Comparison of ENCODE assay signal across 25 mouse cellular contexts in the genomic region with DNA sequence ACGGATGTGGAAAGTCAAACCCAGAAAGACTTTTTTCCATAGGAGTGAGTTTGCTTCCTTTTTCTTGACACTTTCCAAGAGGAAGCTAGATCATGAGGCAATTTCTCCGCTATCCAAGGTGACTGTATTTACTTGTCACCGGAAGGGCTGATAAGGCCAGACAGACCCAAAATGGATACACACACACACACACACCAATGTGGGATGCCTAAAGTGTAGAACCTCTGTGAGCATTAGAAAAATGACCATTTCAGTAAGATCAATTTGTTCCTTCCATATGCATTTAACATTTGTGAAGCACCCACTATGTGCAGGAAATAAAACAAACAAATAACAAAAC. TPM values are rescaled to one million over a fixed set of nuclear protein-coding genes. Genes with fewer than 3 reads are reported as not detected.
DNase-seq lines count a peak whose midpoint lies in the region; ATAC-seq and TF ChIP-seq lines count a peak whose summit lies in the region.
"Had no signal": no experiment of that assay in that cellular context is flagged by ENCODE, and none has a peak within 500 bp of the region (broad histone marks: within the 10 kb centered on the region; RNA-seq: fewer than 3 reads in every experiment).

No protein-coding gene starts in this region.

- in situ Hi-C loops in CH12.LX (cut with MboI; ENCODE audit: low pct_ligation_motif_present, low pct_unique_long_range_greater_than_20kb, low sequenced_read_pairs): no loop called here

- no peak for TF ChIP-seq EP300 in CH12.LX (IDR thresholded peaks at IDR 0.05; ENCODE audit: low read length)

- peaks cover 32% of the 10 kb centered on the region for H3K4me1 ChIP-seq in heart, embryonic 15.5 days (replicated peaks)
- H3K4me1 ChIP-seq in CH12.LX (ENCODE audit: control insufficient read depth in 1 of 2, insufficient read depth in 2 of 2): peaks cover 24 to 54% of the 10 kb centered on the region in 2 experiments
- peaks cover 11% of the 10 kb centered on the region for H3K4me1 ChIP-seq in intestine, embryonic 16.5 days (ENCODE audit: control insufficient read depth, insufficient read depth, low read length)

- TF ChIP-seq CTCF in gastrocnemius, adult 2 months (IDR thresholded peaks at IDR 0.05): no peak
- no peak for TF ChIP-seq CTCF in CH12.LX (conservative IDR thresholded peaks at IDR 0.05 in 1 of 2, IDR thresholded peaks at IDR 0.05 in 1 of 2; ENCODE audit: low read depth in 2 of 2, low read length in 2 of 2)

- DNase-seq in gastrocnemius, adult 2 months: no peak
- DNase-seq in gastrocnemius, postnatal 14 days: no peak
- no peak for DNase-seq in heart, adult 8-10 months (ENCODE audit: low spot score)
- DNase-seq in CH12.LX (ENCODE audit: extremely low read depth): no peak
- no peak for DNase-seq in ovary, adult 18-20 months (ENCODE audit: low spot score)
- DNase-seq in kidney, adult 9 months: no peak
- DNase-seq: cerebellum, adult 2 months; cerebellum, postnatal 36 days; forebrain, postnatal 0 days; kidney, adult 18-20 months; kidney, postnatal 14 days; left cerebral cortex, postnatal 4 days; lung, postnatal 10 days; midbrain, embryonic 14.5 days; thymus, adult 2 months had no signal

- no peak for ATAC-seq in heart, embryonic 15.5 days (replicated peaks; ENCODE audit: insufficient number of reproducible peaks, insufficient read depth, low FRiP score, low read depth)
- no peak for ATAC-seq in intestine, embryonic 16.5 days
- ATAC-seq: forebrain, postnatal 0 days had no signal

- H3K36me3 ChIP-seq in heart, embryonic 15.5 days: no peaks in the 10 kb centered on the region
- peaks cover 0 to 21% of the 10 kb centered on the region in 2 experiments for H3K36me3 ChIP-seq in CH12.LX (replicated peaks in 1 of 2; ENCODE audit: control insufficient read depth in 1 of 2, insufficient read depth in 1 of 2, low read length in 1 of 2)
- H3K36me3 ChIP-seq in intestine, embryonic 16.5 days (ENCODE audit: control insufficient read depth, insufficient read depth, low read length): no peaks in the 10 kb centered on the region
- H3K36me3 ChIP-seq: embryonic facial prominence, embryonic 15.5 days; hindbrain, embryonic 15.5 days had no signal

- intact Hi-C loops in gastrocnemius, adult 2 months (cut with DNase I): loop anchor here (5.0 kb wide), 1 partner anchor 34 kb away; no protein-coding TSS in a partner anchor
- intact Hi-C loops in gastrocnemius, postnatal 14 days (cut with DNase I; ENCODE audit: low total_unique reads): no loop called here

- no peaks in the 10 kb centered on the region for H3K79me2 ChIP-seq in CH12.LX (replicated peaks; ENCODE audit: control insufficient read depth, extremely low read depth, insufficient read depth, poor library complexity, severe bottlenecking)

- TF ChIP-seq POLR2A in CH12.LX (IDR thresholded peaks at IDR 0.05; ENCODE audit: low read depth, low read length): no peak

- peak overlapping the region; percentile 60 for H3K4me2 ChIP-seq in heart, embryonic 15.5 days
- H3K4me2 ChIP-seq in CH12.LX (ENCODE audit: insufficient read depth, low read depth, poor library complexity, severe bottlenecking): no peak overlapping the region
- H3K4me2 ChIP-seq in intestine, embryonic 16.5 days (ENCODE audit: low read depth, low read length): 0 out of 2 replicates have a peak overlapping the region, but pooled peaks have one; percentile 2
- H3K4me2 ChIP-seq: embryonic facial prominence, embryonic 15.5 days; hindbrain, embryonic 15.5 days had no signal

- no peaks in the 10 kb centered on the region for H3K27me3 ChIP-seq in heart, embryonic 15.5 days
- no peaks in the 10 kb centered on the region for H3K27me3 ChIP-seq in CH12.LX (replicated peaks)
- H3K27me3 ChIP-seq in intestine, embryonic 16.5 days (replicated peaks; ENCODE audit: control insufficient read depth, insufficient read depth, low read length): no peaks in the 10 kb centered on the region
- H3K27me3 ChIP-seq: embryonic facial prominence, embryonic 15.5 days; hindbrain, embryonic 15.5 days; megakaryocyte, embryonic 14.5 days had no signal

- peak overlapping the region; percentile 77 for H3K9ac ChIP-seq in heart, embryonic 15.5 days
- no peak overlapping the region for H3K9ac ChIP-seq in CH12.LX (ENCODE audit: insufficient read depth, low read depth)
- 0 out of 2 replicates have a peak overlapping the region, but pooled peaks have one; percentile 1 for H3K9ac ChIP-seq in intestine, embryonic 16.5 days (ENCODE audit: low read depth, low read length)
- H3K9ac ChIP-seq: embryonic facial prominence, embryonic 15.5 days; forebrain, postnatal 0 days; hindbrain, embryonic 15.5 days had no signal

- dilution Hi-C loops in CH12.LX (cut with MboI; ENCODE audit: extremely low pct_ligation_motif_present, extremely low pct_unique_long_range_greater_than_20kb, low sequenced_read_pairs): no loop called here

- H3K27ac ChIP-seq in gastrocnemius, adult 2 months: peak overlapping the region; percentile 92
- H3K27ac ChIP-seq in heart, embryonic 15.5 days: peak overlapping the region; percentile 98
- H3K27ac ChIP-seq in CH12.LX (ENCODE audit: insufficient read depth, low read depth): no peak overlapping the region
- no peak overlapping the region for H3K27ac ChIP-seq in intestine, embryonic 16.5 days (ENCODE audit: low read length)
- H3K27ac ChIP-seq: embryonic facial prominence, embryonic 15.5 days; hindbrain, embryonic 15.5 days had no signal

- WGBS in heart, embryonic 15.5 days: 14% methylated on average over 3 of the region's 3 CpGs
- 44% methylated on average over 3 of the region's 3 CpGs for WGBS in intestine, embryonic 16.5 days

- TF ChIP-seq RAD21 in CH12.LX (IDR thresholded peaks at IDR 0.05; ENCODE audit: low read depth, low read length): no peak

- H3K9me3 ChIP-seq in heart, embryonic 15.5 days (replicated peaks): no peaks in the 10 kb centered on the region
- no peaks in the 10 kb centered on the region for H3K9me3 ChIP-seq in CH12.LX (replicated peaks; ENCODE audit: low read length)
- no peaks in the 10 kb centered on the region for H3K9me3 ChIP-seq in intestine, embryonic 16.5 days (ENCODE audit: control insufficient read depth, low read length)
- H3K9me3 ChIP-seq: embryonic facial prominence, embryonic 15.5 days; hindbrain, embryonic 15.5 days; megakaryocyte, embryonic 14.5 days had no signal

- H3K4me3 ChIP-seq in gastrocnemius, adult 2 months: peak overlapping the region; percentile 79
- peak overlapping the region; percentile 65 for H3K4me3 ChIP-seq in heart, embryonic 15.5 days
- no peak overlapping the region for H3K4me3 ChIP-seq in CH12.LX (replicated peaks in 1 of 3; ENCODE audit: low read depth in 2 of 3, low read length in 2 of 3, poor library complexity in 1 of 3)
- peak overlapping the region; percentile 41 for H3K4me3 ChIP-seq in intestine, embryonic 16.5 days (ENCODE audit: low read length)
- H3K4me3 ChIP-seq: embryonic facial prominence, embryonic 15.5 days; hindbrain, embryonic 15.5 days had no signal

TF ChIP-seq in CH12.LX, 34 proteins besides CTCF, POLR2A, EP300 and RAD21:
- TF ChIP-seq RCOR1 (conservative IDR thresholded peaks at IDR 0.05; ENCODE audit: low read depth, low read length) (no peak), ZKSCAN1 (IDR thresholded peaks at IDR 0.05; ENCODE audit: borderline replicate concordance, low read depth, low read length) (peak; percentile 39)

RNA-seq across cellular contexts. Expression of a gene that starts 1.2 kb away (rescaled TPM):
- total RNA-seq in gastrocnemius, adult 2 months (2021): 10 to 100 TPM; 55.5 to 61.6 TPM
- total RNA-seq in gastrocnemius, postnatal 14 days (2021): 10 to 100 TPM; 56.1 to 66.9 TPM
- polyA plus RNA-seq in heart, embryonic 15.5 days (2015; fragmentation: Nextera tagmentation; extraction: Ambion mirVana): 327 and 350 TPM in 2 replicates
- total RNA-seq in heart, adult 8-10 months (2022): 100 to 1,000 TPM; 451 to 631 (median 553) TPM
- 1.0 and 3.6 TPM in 2 replicates for total RNA-seq in CH12.LX (2012; rRNA removed)
- 0.17 and 0.30 TPM in 2 replicates for total RNA-seq in CH12.LX (2014; rRNA removed)
- polyA plus RNA-seq in CH12.LX (2012; ENCODE audit: insufficient read length, low read depth): 0.35 and 1.1 TPM in 2 replicates
- polyA plus RNA-seq in intestine, embryonic 16.5 days (2015; fragmentation: Nextera tagmentation; extraction: Ambion mirVana): 15.0 and 20.2 TPM in 2 replicates

RNA-seq across cellular contexts. Expression of a gene that starts 16.4 kb away (rescaled TPM):
- not detected for total RNA-seq in gastrocnemius, adult 2 months (2021)
- not detected for total RNA-seq in gastrocnemius, postnatal 14 days (2021)
- 3.2 and 4.1 TPM in 2 replicates for polyA plus RNA-seq in heart, embryonic 15.5 days (2015; fragmentation: Nextera tagmentation; extraction: Ambion mirVana)
- not detected for total RNA-seq in heart, adult 8-10 months (2022)
- 0.42 TPM in 1 of 2 replicates, not detected in the other for total RNA-seq in CH12.LX (2012; rRNA removed)
- total RNA-seq in CH12.LX (2014; rRNA removed): not detected in 2 replicates
- polyA plus RNA-seq in CH12.LX (2012; ENCODE audit: insufficient read length, low read depth): 0.87 TPM in 1 of 2 replicates, not detected in the other
- 0.54 and 1.6 TPM in 2 replicates for polyA plus RNA-seq in intestine, embryonic 16.5 days (2015; fragmentation: Nextera tagmentation; extraction: Ambion mirVana)
- total RNA-seq: adrenal gland, postnatal 4 days; ES-E14; forebrain, postnatal 0 days; left cerebral cortex, postnatal 4 days; liver, adult 2 months had no signal
- polyA plus RNA-seq: cerebellum, adult 2 months; embryonic facial prominence, embryonic 15.5 days; forebrain, postnatal 0 days; gonadal fat pad, adult 2 months; hindbrain, embryonic 15.5 days; liver, adult 2 months; midbrain, embryonic 14.5 days; neural tube, embryonic 14.5 days; thymus, adult 2 months had no signal

RNA-seq across cellular contexts. Expression of a gene that starts 16.4 kb away (rescaled TPM):
- total RNA-seq in gastrocnemius, adult 2 months (2021): 100 to 1,000 TPM; 138 to 190 TPM
- total RNA-seq in gastrocnemius, postnatal 14 days (2021): 100 to 1,000 TPM; 134 to 137 TPM
- 224 and 350 TPM in 2 replicates for polyA plus RNA-seq in heart, embryonic 15.5 days (2015; fragmentation: Nextera tagmentation; extraction: Ambion mirVana)
- total RNA-seq in heart, adult 8-10 months (2022): 100 to 1,000 TPM; 269 to 387 (median 331) TPM
- total RNA-seq in CH12.LX (2012; rRNA removed): 643 and 706 TPM in 2 replicates
- 410 and 438 TPM in 2 replicates for total RNA-seq in CH12.LX (2014; rRNA removed)
- polyA plus RNA-seq in CH12.LX (2012; ENCODE audit: insufficient read length, low read depth): 533 and 622 TPM in 2 replicates
- 223 and 249 TPM in 2 replicates for polyA plus RNA-seq in intestine, embryonic 16.5 days (2015; fragmentation: Nextera tagmentation; extraction: Ambion mirVana)

RNA-seq across cellular contexts. Expression of a gene that starts 21.3 kb away (rescaled TPM):
- total RNA-seq in gastrocnemius, adult 2 months (2021): not detected
- total RNA-seq in gastrocnemius, postnatal 14 days (2021): not detected
- 0.10 and 0.13 TPM in 2 replicates for polyA plus RNA-seq in heart, embryonic 15.5 days (2015; fragmentation: Nextera tagmentation; extraction: Ambion mirVana)
- total RNA-seq in heart, adult 8-10 months (2022): not detected
- total RNA-seq in CH12.LX (2012; rRNA removed): 3.9 TPM in 2 replicates
- 1.7 and 1.9 TPM in 2 replicates for total RNA-seq in CH12.LX (2014; rRNA removed)
- polyA plus RNA-seq in CH12.LX (2012; ENCODE audit: insufficient read length, low read depth): 2.0 and 2.9 TPM in 2 replicates
- polyA plus RNA-seq in intestine, embryonic 16.5 days (2015; fragmentation: Nextera tagmentation; extraction: Ambion mirVana): 0.18 and 0.31 TPM in 2 replicates
- total RNA-seq: liver, adult 2 months had no signal
- polyA plus RNA-seq: liver, adult 2 months had no signal

Comparison
In these comparisons a context has a peak if more than half of its experiments do, and no peak if none do; other contexts are left out.
1. H3K27ac ChIP-seq: peak in gastrocnemius, adult 2 months (single experiment) and heart, embryonic 15.5 days (single experiment); none in CH12.LX (single experiment) and intestine, embryonic 16.5 days (single experiment).
2. H3K4me3 ChIP-seq: peak in gastrocnemius, adult 2 months (single experiment), heart, embryonic 15.5 days (single experiment) and intestine, embryonic 16.5 days (single experiment); none in CH12.LX (0 of 3).
3. RNA of a gene that starts 1.2 kb away (total RNA-seq): 451 to 631 TPM in heart, adult 8-10 months, 56.1 to 66.9 TPM in gastrocnemius, postnatal 14 days and 55.5 to 61.6 TPM in gastrocnemius, adult 2 months; 0.17 to 3.6 TPM in CH12.LX; every median in the first group is over 10 times any median in the second.